Mouse (Mus musculus) hindbrain, embryonic 13.5 days (tissue): ENCODE measurements around the gene Selenon. TPM values are rescaled to one million over a fixed set of nuclear protein-coding genes. Genes with fewer than 3 reads are reported as not detected.
A peak's percentile ranks its signal among the peaks of the same experiment; 100 is the strongest.

Source experiments
- ATAC-seq: fragments of 200-750 bp; cut with Nextera tagmentation; 2 replicates; pipeline ENCODE4 v1.8.0; 2017; ENCODE audit warnings: moderate TSS enrichment; ENCODE audit not compliant: low FRiP score
- H3K27ac ChIP-seq: fragments of 300-500 bp; sonication (generic); 2 replicates; pipeline ENCODE4 v1.5.1; 2015; ENCODE audit warnings: inconsistent platforms, mild to moderate bottlenecking, moderate library complexity
- H3K27me3 ChIP-seq: fragments of 300-500 bp; sonication (generic); 2 replicates; pipeline ENCODE4 v1.6.1; 2015; ENCODE audit warnings: mild to moderate bottlenecking, inconsistent platforms
- H3K36me3 ChIP-seq: fragments of 300-500 bp; sonication (generic); 2 replicates; pipeline ENCODE4 v1.6.1; 2015; ENCODE audit warnings: mild to moderate bottlenecking, inconsistent platforms
- H3K4me1 ChIP-seq: fragments of 300-500 bp; sonication (generic); replicated peaks from 2 replicates; pipeline ENCODE4 v1.6.1; 2015; ENCODE audit warnings: inconsistent platforms
- H3K4me2 ChIP-seq: fragments of 300-500 bp; sonication (generic); 2 replicates; pipeline ENCODE4 v1.6.1; 2015; ENCODE audit warnings: inconsistent platforms, mild to moderate bottlenecking, moderate library complexity
- H3K4me3 ChIP-seq: fragments of 300-500 bp; sonication (generic); 2 replicates; pipeline ENCODE4 v1.5.1; 2015; ENCODE audit warnings: mild to moderate bottlenecking, inconsistent platforms
- H3K9ac ChIP-seq: fragments of 300-500 bp; sonication (generic); 2 replicates; pipeline ENCODE4 v1.6.1; 2015; ENCODE audit warnings: mild to moderate bottlenecking, inconsistent platforms
- H3K9me3 ChIP-seq: fragments of 300-500 bp; sonication (generic); 2 replicates; pipeline ENCODE4 v1.6.1; 2016; ENCODE audit warnings: inconsistent platforms
- WGBS: fragments of 180-500 bp; shearing (Covaris S2); methylation state at CpG from one replicate; pipeline ENCODE4 v1.1.7; 2015; 5-methylcytosine and 5-hydroxymethylcytosine counted together
- polyA plus RNA-seq: library from polyadenylated mRNA; unstranded; fragments of >200 nt; fragmentation: Nextera tagmentation; extraction: Ambion mirVana; gene quantifications from 2 replicates; pipeline ENCODE4 v1.2.1, GENCODE M21; 2015

Selenon gene
- polyA plus RNA-seq, 1 experiment from 2014 or later: 9.5 TPM

DNA sequence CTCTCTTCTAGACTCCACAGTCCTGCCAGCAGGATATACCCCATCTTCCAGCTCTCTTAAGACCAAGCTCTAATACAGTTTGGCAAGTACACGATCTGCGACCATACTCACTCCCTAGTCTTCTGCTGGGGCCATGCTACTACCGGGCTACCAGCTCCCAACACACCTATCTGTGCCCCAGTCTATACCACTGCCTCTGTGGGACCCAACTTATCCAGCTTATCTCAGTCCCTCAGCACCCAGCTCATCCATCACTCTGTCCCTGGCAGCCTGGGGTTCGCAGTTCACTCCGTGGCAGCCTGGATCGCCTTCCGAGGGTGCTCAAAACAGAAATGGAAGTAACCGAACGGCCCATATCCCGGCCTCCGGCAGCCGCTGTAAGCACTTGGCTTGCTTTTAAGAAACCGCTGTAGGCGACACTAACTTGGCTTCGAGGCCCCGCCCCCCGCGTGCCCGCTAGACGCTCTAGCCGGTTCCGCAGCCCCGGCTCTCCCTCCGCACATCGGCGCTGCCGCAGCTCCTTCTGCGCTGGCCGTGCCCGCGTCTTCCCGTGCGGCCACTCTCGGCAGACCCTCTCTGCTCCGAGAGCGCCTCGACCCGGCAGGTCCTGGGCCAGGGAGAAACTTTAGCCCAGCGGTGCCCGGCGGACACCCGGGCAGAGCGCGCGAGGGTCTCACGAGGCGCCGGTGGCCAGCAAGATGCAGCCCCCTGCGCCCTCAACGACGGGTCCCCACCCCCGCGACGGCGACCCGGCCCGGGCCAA is 17.7 kb downstream of the Selenon start:
- H3K27ac ChIP-seq: peak overlapping the region; percentile 90
- H3K9me3 ChIP-seq: no peaks in the 10 kb centered on the region
- H3K4me1 ChIP-seq: peaks cover 30% of the 10 kb centered on the region
- no peak; the same call in 1 of the 2 replicates for ATAC-seq
- H3K9ac ChIP-seq: peak overlapping the region; percentile 91
- H3K27me3 ChIP-seq: no peaks in the 10 kb centered on the region
- H3K4me2 ChIP-seq: peak overlapping the region; percentile 95
- H3K36me3 ChIP-seq: peaks cover 41% of the 10 kb centered on the region
- WGBS: 2% methylated on average over 57 of the region's 57 CpGs
- peak overlapping the region; percentile 99 for H3K4me3 ChIP-seq

DNA sequence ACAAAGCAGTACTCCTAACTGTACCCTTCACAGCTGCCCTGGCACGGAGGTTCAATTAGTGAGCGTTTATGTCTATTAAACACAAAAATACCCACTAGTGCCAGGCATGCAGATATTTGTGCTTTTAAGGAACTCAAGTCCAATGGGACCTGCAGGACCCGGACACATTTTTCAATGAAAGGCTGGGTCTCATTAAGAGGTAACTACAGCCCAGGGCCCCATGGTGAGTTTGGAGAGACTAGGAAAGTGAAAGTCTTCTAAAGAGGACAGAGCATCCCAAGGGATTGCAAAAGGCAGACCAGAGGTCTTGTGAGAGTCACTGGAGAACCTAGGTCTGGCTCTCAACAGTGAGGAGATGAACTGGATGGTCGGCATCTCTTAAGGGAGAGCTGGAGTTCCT is 18.5 kb downstream of the Selenon start:
- Histone ChIP-seq H3K4me3 (peak overlapping the region; percentile 99), H3K9me3 (no peaks in the 10 kb centered on the region), H3K36me3 (peaks cover 41% of the 10 kb centered on the region), H3K9ac (peak overlapping the region; percentile 91), H3K4me1 (peaks cover 30% of the 10 kb centered on the region), H3K4me2 (peak overlapping the region; percentile 95), H3K27me3 (no peaks in the 10 kb centered on the region), H3K27ac (no peak overlapping the region)
- ATAC-seq: no peak
- WGBS: 90% methylated on average over 4 of the region's 4 CpGs

DNA sequence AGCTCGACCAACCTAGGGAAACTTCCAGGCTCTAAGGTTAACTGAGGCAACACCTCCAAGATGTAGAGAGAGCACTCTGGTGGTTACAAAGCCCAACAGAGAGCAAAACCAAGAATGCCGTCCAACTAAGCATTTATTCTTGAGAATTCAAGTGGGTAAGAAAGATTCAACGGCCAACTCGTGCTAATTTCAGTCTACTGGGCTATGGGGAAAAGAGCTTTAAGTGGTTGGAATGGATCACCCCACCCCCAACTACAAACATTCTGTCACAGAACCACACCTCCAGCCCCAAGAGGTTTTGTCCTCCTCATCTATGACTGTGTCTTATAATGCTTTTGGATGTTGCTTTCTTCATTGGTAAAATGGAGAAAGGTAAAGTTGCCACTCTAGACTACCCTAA is 19.0 kb downstream of the Selenon start:
- Histone ChIP-seq H3K27ac (no peak overlapping the region), H3K4me2 (no peak overlapping the region), H3K9ac (no peak overlapping the region), H3K9me3 (no peaks in the 10 kb centered on the region), H3K36me3 (peaks cover 42% of the 10 kb centered on the region), H3K27me3 (no peaks in the 10 kb centered on the region), H3K4me3 (no peak overlapping the region), H3K4me1 (peaks cover 30% of the 10 kb centered on the region)
- no peak for ATAC-seq
- 84% methylated on average over 4 of the region's 4 CpGs for WGBS

DNA sequence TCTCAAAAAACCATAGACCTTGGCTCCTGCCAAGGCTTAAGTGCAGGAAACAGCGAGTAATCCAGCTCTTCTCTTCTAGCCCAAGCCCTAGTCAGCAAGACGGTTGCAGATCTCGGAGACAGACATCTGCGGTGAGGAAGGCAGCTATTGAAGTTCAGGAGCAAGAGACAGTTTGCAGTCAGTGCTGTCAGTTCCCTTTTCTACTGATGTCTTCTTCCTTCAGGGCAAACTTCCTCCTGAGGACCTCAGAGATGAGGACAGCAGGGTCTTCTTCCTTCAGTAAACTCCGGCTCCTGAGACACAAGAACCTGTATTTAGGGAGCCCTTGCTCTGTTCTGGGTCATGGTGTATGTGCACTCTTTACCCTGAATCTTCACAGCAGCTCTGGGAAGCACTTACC is 25.7 kb downstream of the Selenon start:
- no peak overlapping the region for H3K9ac ChIP-seq
- no peaks in the 10 kb centered on the region; the same call in 1 of the 2 replicates for H3K4me1 ChIP-seq
- peaks cover 66% of the 10 kb centered on the region for H3K36me3 ChIP-seq
- H3K27me3 ChIP-seq: no peaks in the 10 kb centered on the region
- WGBS: 82% methylated on average over 5 of the region's 5 CpGs
- no peak overlapping the region for H3K4me3 ChIP-seq
- peak overlapping the region; percentile 60; the same call in 1 of the 2 replicates for H3K27ac ChIP-seq
- H3K4me2 ChIP-seq: no peak overlapping the region
- no peaks in the 10 kb centered on the region for H3K9me3 ChIP-seq
- ATAC-seq: no peak

DNA sequence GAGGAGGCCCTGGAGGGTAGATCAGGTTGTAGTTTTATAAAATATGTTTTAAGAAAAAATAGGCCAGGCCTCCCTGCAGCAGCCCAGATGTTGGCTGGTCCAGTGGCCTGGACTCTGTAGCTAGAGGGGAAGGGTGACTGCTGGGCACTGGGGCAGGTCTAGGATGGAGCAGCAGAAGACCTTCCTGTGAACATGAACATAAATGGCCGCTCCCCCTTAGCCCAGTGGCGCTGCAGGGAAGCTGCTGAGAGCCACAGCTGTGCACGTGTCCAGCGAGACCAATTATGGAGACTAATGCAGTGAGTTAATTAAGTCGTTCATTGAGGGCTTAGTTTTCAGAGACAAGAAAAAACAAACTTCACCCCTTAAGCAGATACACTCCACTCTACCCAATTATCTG is 26.2 kb downstream of the Selenon start:
- H3K4me3 ChIP-seq: no peak overlapping the region
- no peak overlapping the region for H3K4me2 ChIP-seq
- no peak for ATAC-seq
- H3K4me1 ChIP-seq: no peaks in the 10 kb centered on the region; the same call in 1 of the 2 replicates
- no peaks in the 10 kb centered on the region for H3K9me3 ChIP-seq
- H3K36me3 ChIP-seq: peaks cover 62% of the 10 kb centered on the region
- H3K27me3 ChIP-seq: no peaks in the 10 kb centered on the region
- WGBS: 68% methylated on average over 5 of the region's 5 CpGs
- H3K9ac ChIP-seq: no peak overlapping the region
- 0 out of 2 replicates have a peak overlapping the region, but pooled peaks have one; percentile 60 for H3K27ac ChIP-seq

DNA sequence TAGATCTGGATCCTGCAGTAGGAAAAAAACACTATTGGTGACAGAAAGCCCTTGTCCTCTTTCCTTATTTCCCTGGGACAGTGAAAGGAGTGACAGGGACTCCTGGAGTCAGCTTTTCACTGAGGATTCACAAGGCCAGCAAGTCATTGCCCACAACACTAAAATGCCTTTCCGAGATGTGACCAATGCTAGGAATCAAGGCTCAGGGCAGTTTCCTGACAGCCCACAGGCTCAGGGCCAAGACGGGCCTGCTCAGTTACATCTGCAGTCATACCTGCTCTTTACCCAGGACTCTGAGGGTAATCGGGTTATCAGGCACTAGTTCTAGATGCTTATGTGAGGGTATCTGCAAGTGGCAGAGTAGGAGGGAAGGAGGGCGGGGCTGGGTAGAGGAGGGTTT is 28.5 kb downstream of the Selenon start:
- Histone ChIP-seq H3K27ac (no peak overlapping the region), H3K9me3 (no peaks in the 10 kb centered on the region), H3K4me2 (no peak overlapping the region), H3K9ac (no peak overlapping the region), H3K4me3 (no peak overlapping the region), H3K4me1 (no peaks in the 10 kb centered on the region; the same call in 1 of the 2 replicates), H3K27me3 (no peaks in the 10 kb centered on the region), H3K36me3 (peaks cover 38% of the 10 kb centered on the region)
- no peak for ATAC-seq
- WGBS: 89% methylated on average over 4 of the region's 4 CpGs

DNA sequence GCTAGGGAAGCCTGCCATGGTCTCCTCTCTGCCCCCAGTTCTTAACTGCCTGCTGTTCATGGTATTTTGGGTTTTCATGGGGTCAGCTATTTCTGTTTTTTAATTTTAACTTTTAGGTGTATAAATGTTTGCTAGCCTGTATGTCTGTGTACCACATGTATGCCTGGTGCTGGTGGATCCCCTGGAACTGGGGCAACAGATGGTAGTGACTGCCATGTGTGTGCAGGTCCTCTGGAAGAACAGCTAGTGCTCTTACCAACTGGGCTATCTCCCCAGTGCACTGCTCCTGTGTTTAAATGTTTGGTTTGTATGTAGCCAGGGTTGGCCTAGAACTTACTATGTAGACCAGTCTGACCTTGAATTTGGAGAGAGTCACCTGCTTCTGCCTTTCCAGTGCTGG is 32.7 kb downstream of the Selenon start:
- ATAC-seq: no peak
- Histone ChIP-seq H3K27ac (no peak overlapping the region), H3K4me2 (no peak overlapping the region), H3K4me1 (no peaks in the 10 kb centered on the region), H3K9me3 (no peaks in the 10 kb centered on the region), H3K27me3 (no peaks in the 10 kb centered on the region), H3K9ac (no peak overlapping the region), H3K4me3 (no peak overlapping the region), H3K36me3 (no peaks in the 10 kb centered on the region)

DNA sequence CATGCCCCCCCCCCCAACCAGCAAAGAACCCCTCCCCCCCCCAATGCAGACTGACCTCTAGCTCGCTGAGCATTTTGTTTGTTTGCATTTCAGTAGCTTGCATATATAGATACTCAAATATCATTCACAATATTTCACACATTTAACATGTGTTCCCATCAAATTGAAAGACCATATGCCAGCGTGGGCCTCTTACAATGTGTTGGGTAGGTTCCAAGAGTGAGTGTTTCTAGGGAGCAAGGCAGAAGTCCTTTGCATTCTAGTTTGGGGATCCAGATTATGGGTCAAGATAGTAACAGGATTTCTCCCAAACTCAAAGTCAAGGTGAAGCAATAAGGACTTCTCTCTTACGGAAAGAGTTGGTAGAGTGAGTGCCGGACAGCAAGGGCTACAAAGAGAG is 33.4 kb downstream of the Selenon start:
- Histone ChIP-seq H3K4me3 (no peak overlapping the region), H3K27ac (no peak overlapping the region), H3K36me3 (no peaks in the 10 kb centered on the region), H3K4me2 (no peak overlapping the region), H3K4me1 (no peaks in the 10 kb centered on the region), H3K9me3 (no peaks in the 10 kb centered on the region), H3K9ac (no peak overlapping the region), H3K27me3 (no peaks in the 10 kb centered on the region)
- ATAC-seq: no peak
- WGBS: 96% methylated on average over 4 of the region's 4 CpGs

DNA sequence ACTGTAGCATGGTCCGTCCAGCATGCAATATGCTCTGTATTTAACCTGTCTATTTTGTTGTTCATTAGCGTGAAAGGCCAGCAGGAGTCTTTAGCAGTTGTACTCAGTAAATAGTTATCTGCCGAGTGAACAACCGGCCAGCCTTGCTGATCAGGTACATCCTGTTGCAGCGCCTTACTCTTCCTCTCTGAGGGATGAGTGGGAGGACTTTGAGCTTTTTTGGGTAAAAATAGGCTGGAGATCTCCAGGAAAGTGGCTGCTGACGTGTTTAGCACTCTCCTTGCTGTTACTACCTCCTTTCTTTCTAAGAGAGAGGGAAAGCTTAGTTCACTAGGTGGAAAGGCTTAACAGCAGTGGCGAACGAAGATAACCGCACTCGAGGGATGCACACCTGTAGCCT is 34.2 kb downstream of the Selenon start:
- H3K4me2 ChIP-seq: no peak overlapping the region
- H3K9ac ChIP-seq: no peak overlapping the region
- no peaks in the 10 kb centered on the region for H3K9me3 ChIP-seq
- no peak for ATAC-seq
- 91% methylated on average over 10 of the region's 10 CpGs for WGBS
- no peak overlapping the region for H3K4me3 ChIP-seq
- H3K27me3 ChIP-seq: no peaks in the 10 kb centered on the region
- no peaks in the 10 kb centered on the region; the same call in 1 of the 2 replicates for H3K4me1 ChIP-seq
- H3K27ac ChIP-seq: no peak overlapping the region
- H3K36me3 ChIP-seq: no peaks in the 10 kb centered on the region

DNA sequence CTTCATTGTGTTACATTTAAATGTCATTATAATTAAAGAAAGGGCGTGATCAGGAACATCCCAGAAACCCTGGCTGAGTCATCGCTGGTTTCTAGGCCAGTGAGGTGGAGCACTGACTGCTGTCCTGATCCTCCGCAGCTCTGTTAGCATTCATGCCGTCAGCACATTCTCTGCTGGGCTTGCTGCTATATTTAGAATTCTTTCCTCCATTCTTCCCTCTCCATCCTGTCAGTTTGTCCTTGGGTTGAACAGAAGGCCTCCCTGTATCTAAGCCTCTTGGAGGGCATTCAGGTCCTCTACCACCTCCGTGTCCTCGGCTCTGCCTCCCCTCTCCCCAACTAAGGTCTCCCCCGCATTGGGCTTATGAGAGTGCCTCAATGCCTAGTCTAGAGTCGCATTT is 35.0 kb downstream of the Selenon start:
- no peak for ATAC-seq
- Histone ChIP-seq H3K4me1 (no peaks in the 10 kb centered on the region; the same call in 1 of the 2 replicates), H3K9ac (no peak overlapping the region), H3K36me3 (no peaks in the 10 kb centered on the region), H3K4me3 (no peak overlapping the region), H3K9me3 (no peaks in the 10 kb centered on the region), H3K27me3 (no peaks in the 10 kb centered on the region), H3K27ac (no peak overlapping the region), H3K4me2 (no peak overlapping the region)
- WGBS: 84% methylated on average over 8 of the region's 8 CpGs

DNA sequence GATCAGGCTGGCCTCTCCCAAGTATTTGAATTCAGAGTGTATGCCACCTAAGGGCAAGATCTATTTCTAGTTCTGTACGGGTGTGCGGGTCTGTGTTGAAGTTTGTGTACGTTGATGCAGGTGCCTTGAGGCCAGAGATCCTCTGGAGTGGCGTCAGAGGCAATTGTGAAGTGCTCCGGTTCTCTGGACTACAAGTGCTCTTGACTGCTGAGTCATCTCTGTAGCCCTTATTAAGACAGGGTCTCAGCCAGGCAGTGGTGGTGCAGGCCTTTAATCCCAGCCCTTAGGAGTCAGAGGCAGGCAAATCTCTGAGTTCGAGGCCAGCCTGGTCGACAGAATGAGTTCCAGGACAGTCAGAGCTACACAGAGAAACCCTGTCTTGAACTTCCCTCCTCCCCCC is 36.4 kb downstream of the Selenon start:
- Histone ChIP-seq H3K9me3 (no peaks in the 10 kb centered on the region), H3K27me3 (no peaks in the 10 kb centered on the region), H3K4me2 (no peak overlapping the region), H3K4me1 (peaks cover 6% of the 10 kb centered on the region), H3K36me3 (no peaks in the 10 kb centered on the region), H3K9ac (0 out of 2 replicates have a peak overlapping the region, but pooled peaks have one; percentile 26), H3K4me3 (no peak overlapping the region), H3K27ac (no peak overlapping the region)
- WGBS: 88% methylated on average over 7 of the region's 7 CpGs
- ATAC-seq: no peak

DNA sequence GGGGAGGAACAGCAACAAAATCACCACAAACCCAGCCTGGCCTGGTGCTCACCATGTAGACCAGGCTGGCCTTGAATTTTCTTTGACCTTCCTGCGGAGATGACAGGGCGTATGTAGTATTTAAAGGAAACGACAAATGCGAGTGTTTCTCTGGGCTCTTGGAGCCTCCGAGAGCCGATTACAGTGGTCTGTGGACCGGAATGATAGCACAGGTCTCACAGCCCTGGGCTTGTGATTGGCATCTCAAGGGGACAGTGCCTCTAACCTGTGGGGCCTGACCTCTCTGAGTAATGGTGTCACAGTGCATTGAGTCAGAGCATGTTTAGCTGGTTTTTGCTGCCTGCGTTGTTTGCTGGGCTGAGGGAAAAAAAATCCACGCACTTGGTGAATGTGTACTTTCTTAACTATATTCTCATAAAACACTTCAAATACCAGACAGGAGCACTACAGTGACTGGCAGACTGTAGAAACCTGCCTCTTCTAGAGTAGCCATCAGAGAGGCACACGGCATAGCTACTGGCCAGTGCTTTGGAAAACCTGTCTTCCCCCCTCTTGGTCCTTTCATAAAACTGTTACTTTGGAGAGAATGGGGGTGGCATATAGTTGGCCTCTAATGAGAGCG is 37.5 kb downstream of the Selenon start:
- H3K4me2 ChIP-seq: no peak overlapping the region
- no peaks in the 10 kb centered on the region for H3K27me3 ChIP-seq
- ATAC-seq: no peak
- 90% methylated on average over 11 of the region's 11 CpGs for WGBS
- H3K27ac ChIP-seq: no peak overlapping the region
- no peaks in the 10 kb centered on the region for H3K36me3 ChIP-seq
- H3K9me3 ChIP-seq: no peaks in the 10 kb centered on the region
- no peak overlapping the region for H3K4me3 ChIP-seq
- H3K9ac ChIP-seq: no peak overlapping the region; the same call in 1 of the 2 replicates
- H3K4me1 ChIP-seq: peaks cover 6% of the 10 kb centered on the region

DNA sequence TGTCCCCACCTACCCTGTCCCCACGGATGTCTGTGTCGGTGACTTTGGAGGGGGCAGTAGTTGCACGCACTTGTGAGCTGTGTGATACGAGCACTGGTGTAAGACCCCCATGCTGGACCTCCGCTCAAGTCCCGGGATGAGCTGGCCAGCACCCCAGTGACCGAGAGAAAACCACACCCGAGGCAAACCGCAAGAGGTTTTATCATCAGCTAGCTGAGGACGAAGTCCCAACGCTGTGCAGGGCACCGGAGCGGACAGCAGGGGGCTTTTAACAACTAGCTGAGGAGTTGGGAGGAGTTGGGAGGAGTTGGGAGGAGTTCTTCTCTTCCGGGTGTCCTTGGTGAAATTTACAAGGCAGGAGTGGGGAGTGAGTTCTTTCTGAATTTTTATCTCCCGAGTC is 39.2 kb downstream of the Selenon start:
- no peak overlapping the region for H3K9ac ChIP-seq
- no peak overlapping the region for H3K4me3 ChIP-seq
- H3K4me1 ChIP-seq: peaks cover 6% of the 10 kb centered on the region
- no peaks in the 10 kb centered on the region for H3K9me3 ChIP-seq
- H3K27me3 ChIP-seq: no peaks in the 10 kb centered on the region
- H3K4me2 ChIP-seq: peak overlapping the region; percentile 34; the same call in 1 of the 2 replicates
- H3K27ac ChIP-seq: no peak overlapping the region
- peaks cover 6% of the 10 kb centered on the region for H3K36me3 ChIP-seq
- 27% methylated on average over 15 of the region's 15 CpGs for WGBS
- ATAC-seq: no peak
